Mouse (Mus musculus): ENCODE results near the gene Mrgpra1. TPM values are rescaled to one million over a fixed set of nuclear protein-coding genes. Genes with fewer than 3 reads are reported as not detected.
"Not testable (repeated sequence)": the region's sequence is repeated elsewhere in the genome, so short reads cannot be mapped to it uniquely, and the experiment has no call there.

Gene Mrgpra1
- not detected in 2 replicates for polyA plus RNA-seq (2015; fragmentation: Nextera tagmentation; extraction: Ambion mirVana)

GRCm38 (mm10) chr7:47354140-47354539 lies at the start of gene Mrgpra1:
TSS of gene Mrgpra1 (minus strand) at chr7:47354240.
- H3K9ac ChIP-seq (ENCODE audit: low read depth, low read length): no peak within 1 kb of the TSS
- no peaks in the 10 kb centered on the region for H3K36me3 ChIP-seq (ENCODE audit: control insufficient read depth, insufficient read depth)
- no peak within 1 kb of the TSS for H3K27ac ChIP-seq (ENCODE audit: low read depth, low read length)
- H3K4me3 ChIP-seq (ENCODE audit: low read depth, low read length): no peak within 1 kb of the TSS
- H3K4me2 ChIP-seq (replicated peaks; ENCODE audit: low read depth): no peak within 1 kb of the TSS
- ATAC-seq: no peak
- no peak for TF ChIP-seq CTCF (IDR thresholded peaks at IDR 0.05; ENCODE audit: low read depth)
- H3K9me3 ChIP-seq (ENCODE audit: control insufficient read depth): 0 out of 2 replicates have a peak, but pooled peaks cover 2% of the 10 kb centered on the region
- 79% methylated on average over 1 of the region's 1 CpGs for WGBS
- H3K27me3 ChIP-seq (replicated peaks; ENCODE audit: control insufficient read depth, insufficient read depth, low read length): no peaks in the 10 kb centered on the region
- H3K4me1 ChIP-seq (replicated peaks; ENCODE audit: control insufficient read depth, insufficient read depth, low read length): no peaks in the 10 kb centered on the region

- no peak for ATAC-seq
- H3K4me1 ChIP-seq (replicated peaks; ENCODE audit: control insufficient read depth, insufficient read depth, low read length): no peaks in the 10 kb centered on the region
- H3K27me3 ChIP-seq (replicated peaks; ENCODE audit: control insufficient read depth, insufficient read depth, low read length): no peaks in the 10 kb centered on the region
- H3K36me3 ChIP-seq (ENCODE audit: control insufficient read depth, insufficient read depth): no peaks in the 10 kb centered on the region
- H3K9me3 ChIP-seq (ENCODE audit: control insufficient read depth): no peaks in the 10 kb centered on the region
- H3K27ac ChIP-seq (ENCODE audit: low read depth, low read length): no peak overlapping the region
- no peak overlapping the region for H3K4me2 ChIP-seq (replicated peaks; ENCODE audit: low read depth)
- TF ChIP-seq CTCF (IDR thresholded peaks at IDR 0.05; ENCODE audit: low read depth): no peak
- H3K4me3 ChIP-seq (ENCODE audit: low read depth, low read length): no peak overlapping the region
- H3K9ac ChIP-seq (ENCODE audit: low read depth, low read length): no peak overlapping the region
Measured at GRCm38 (mm10) chr7:47401125-47401524, 47.1 kb upstream of the Mrgpra1 start.

GRCm38 (mm10) chr7:47348421-47348820 lies 5.6 kb downstream of the Mrgpra1 start:
- ATAC-seq: no peak
- 65% methylated on average over 3 of the region's 3 CpGs for WGBS
- TF ChIP-seq CTCF (IDR thresholded peaks at IDR 0.05; ENCODE audit: low read depth): no peak

DNA sequence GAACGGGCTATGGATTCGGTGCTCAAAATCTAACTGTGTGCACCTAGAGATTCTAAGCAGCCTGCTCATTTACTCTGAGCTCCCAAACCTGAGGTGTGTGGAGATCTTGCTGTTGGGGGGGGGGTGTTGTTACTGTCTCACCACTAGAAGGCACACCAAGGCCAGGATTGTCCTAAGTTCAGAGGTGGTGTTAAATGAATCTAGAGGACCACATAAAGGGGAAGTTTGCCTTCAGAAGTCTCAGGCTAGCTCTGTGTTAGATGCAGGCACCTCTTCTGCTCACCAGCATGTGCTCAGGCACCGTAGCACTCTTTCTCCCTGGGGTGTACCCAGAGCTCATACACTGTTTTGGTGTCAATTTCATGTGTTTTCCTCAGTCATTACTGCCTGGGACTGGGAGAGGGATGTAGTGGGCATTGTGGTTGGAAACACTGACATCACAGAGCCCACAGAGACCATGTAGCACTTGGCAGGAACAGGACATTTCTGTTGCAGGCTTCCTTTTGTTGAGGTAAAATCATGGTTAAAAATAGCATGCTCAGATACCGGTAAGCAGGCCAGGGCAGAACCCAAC lies 8.0 kb downstream of the Mrgpra1 start:
- no peak overlapping the region for H3K27ac ChIP-seq (ENCODE audit: low read depth, low read length)
- no peak overlapping the region for H3K4me3 ChIP-seq (ENCODE audit: low read depth, low read length)
- H3K27me3 ChIP-seq (replicated peaks; ENCODE audit: control insufficient read depth, insufficient read depth, low read length): no peaks in the 10 kb centered on the region
- no peaks in the 10 kb centered on the region for H3K9me3 ChIP-seq (ENCODE audit: control insufficient read depth)
- H3K9ac ChIP-seq (ENCODE audit: low read depth, low read length): no peak overlapping the region
- no peak for ATAC-seq
- 82% methylated on average over 4 of the region's 4 CpGs for WGBS
- H3K36me3 ChIP-seq (ENCODE audit: control insufficient read depth, insufficient read depth): no peaks in the 10 kb centered on the region
- H3K4me2 ChIP-seq (replicated peaks; ENCODE audit: low read depth): no peak overlapping the region
- no peaks in the 10 kb centered on the region for H3K4me1 ChIP-seq (replicated peaks; ENCODE audit: control insufficient read depth, insufficient read depth, low read length)
- TF ChIP-seq CTCF (IDR thresholded peaks at IDR 0.05; ENCODE audit: low read depth): no peak

More at GRCm38 (mm10) chr7:47348421-47348820, 5.6 kb downstream of the Mrgpra1 start:
- H3K4me1 ChIP-seq (replicated peaks; ENCODE audit: control insufficient read depth, insufficient read depth, low read length): no peaks in the 10 kb centered on the region
- no peaks in the 10 kb centered on the region for H3K27me3 ChIP-seq (replicated peaks; ENCODE audit: control insufficient read depth, insufficient read depth, low read length)
- H3K9me3 ChIP-seq (ENCODE audit: control insufficient read depth): no peaks in the 10 kb centered on the region
- no peaks in the 10 kb centered on the region for H3K36me3 ChIP-seq (ENCODE audit: control insufficient read depth, insufficient read depth)
- no peak overlapping the region for H3K27ac ChIP-seq (ENCODE audit: low read depth, low read length)
- no peak overlapping the region for H3K4me2 ChIP-seq (replicated peaks; ENCODE audit: low read depth)
- no peak overlapping the region for H3K9ac ChIP-seq (ENCODE audit: low read depth, low read length)
- no peak overlapping the region for H3K4me3 ChIP-seq (ENCODE audit: low read depth, low read length)

- not testable (repeated sequence) for H3K4me3 ChIP-seq (ENCODE audit: low read depth, low read length); H3K27ac ChIP-seq (ENCODE audit: low read depth, low read length); H3K9me3 ChIP-seq (ENCODE audit: control insufficient read depth); H3K27me3 ChIP-seq (replicated peaks; ENCODE audit: control insufficient read depth, insufficient read depth, low read length); H3K4me1 ChIP-seq (replicated peaks; ENCODE audit: control insufficient read depth, insufficient read depth, low read length); H3K4me2 ChIP-seq (replicated peaks; ENCODE audit: low read depth); ATAC-seq; H3K36me3 ChIP-seq (ENCODE audit: control insufficient read depth, insufficient read depth); H3K9ac ChIP-seq (ENCODE audit: low read depth, low read length)
- 81% methylated on average over 3 of the region's 3 CpGs for WGBS
Measured at GRCm38 (mm10) chr7:47341887-47342286, 12.2 kb downstream of the Mrgpra1 start.

- H3K4me3 ChIP-seq (ENCODE audit: low read depth, low read length); H3K27me3 ChIP-seq (replicated peaks; ENCODE audit: control insufficient read depth, insufficient read depth, low read length); H3K27ac ChIP-seq (ENCODE audit: low read depth, low read length); H3K4me2 ChIP-seq (replicated peaks; ENCODE audit: low read depth); ATAC-seq; H3K9ac ChIP-seq (ENCODE audit: low read depth, low read length); H3K9me3 ChIP-seq (ENCODE audit: control insufficient read depth); H3K36me3 ChIP-seq (ENCODE audit: control insufficient read depth, insufficient read depth); H3K4me1 ChIP-seq (replicated peaks; ENCODE audit: control insufficient read depth, insufficient read depth, low read length): not testable (repeated sequence)
- 61% methylated on average over 3 of the region's 3 CpGs for WGBS
Measured at GRCm38 (mm10) chr7:47341389-47341788, 12.7 kb downstream of the Mrgpra1 start.

DNA sequence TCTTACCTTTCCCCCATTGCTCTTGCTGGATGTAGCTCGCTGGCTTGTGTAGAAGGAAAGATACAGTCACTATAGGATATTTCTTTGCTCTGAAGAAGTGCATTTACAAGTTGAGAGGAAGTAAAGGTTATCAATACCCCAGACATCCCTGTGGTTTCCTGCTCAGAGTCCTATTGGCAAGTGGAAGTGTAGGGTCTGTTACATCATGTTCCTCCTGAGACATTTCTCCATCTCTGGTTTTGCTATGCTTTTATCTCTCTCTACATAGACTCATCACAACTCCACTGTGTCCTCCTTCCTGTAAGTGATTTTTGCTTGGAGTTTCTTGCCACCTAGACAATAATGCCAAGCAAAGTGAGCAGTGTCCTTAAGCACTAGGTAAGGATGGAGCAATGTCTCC lies 35.7 kb downstream of the Mrgpra1 start:
- Histone ChIP-seq H3K4me3 (ENCODE audit: low read depth, low read length) (no peak overlapping the region), H3K4me2 (replicated peaks; ENCODE audit: low read depth) (no peak overlapping the region), H3K9ac (ENCODE audit: low read depth, low read length) (no peak overlapping the region), H3K27me3 (replicated peaks; ENCODE audit: control insufficient read depth, insufficient read depth, low read length) (no peaks in the 10 kb centered on the region), H3K36me3 (ENCODE audit: control insufficient read depth, insufficient read depth) (no peaks in the 10 kb centered on the region), H3K4me1 (replicated peaks; ENCODE audit: control insufficient read depth, insufficient read depth, low read length) (no peaks in the 10 kb centered on the region), H3K9me3 (ENCODE audit: control insufficient read depth) (no peaks in the 10 kb centered on the region), H3K27ac (ENCODE audit: low read depth, low read length) (no peak overlapping the region)
- no peak for ATAC-seq
- WGBS: 53% methylated on average over 1 of the region's 1 CpGs
- no peak for TF ChIP-seq CTCF (IDR thresholded peaks at IDR 0.05; ENCODE audit: low read depth)

Measured in intestine, postnatal 0 days (tissue).